12 mouse cellular contexts compared by ENCODE assay signal in the genomic region with DNA sequence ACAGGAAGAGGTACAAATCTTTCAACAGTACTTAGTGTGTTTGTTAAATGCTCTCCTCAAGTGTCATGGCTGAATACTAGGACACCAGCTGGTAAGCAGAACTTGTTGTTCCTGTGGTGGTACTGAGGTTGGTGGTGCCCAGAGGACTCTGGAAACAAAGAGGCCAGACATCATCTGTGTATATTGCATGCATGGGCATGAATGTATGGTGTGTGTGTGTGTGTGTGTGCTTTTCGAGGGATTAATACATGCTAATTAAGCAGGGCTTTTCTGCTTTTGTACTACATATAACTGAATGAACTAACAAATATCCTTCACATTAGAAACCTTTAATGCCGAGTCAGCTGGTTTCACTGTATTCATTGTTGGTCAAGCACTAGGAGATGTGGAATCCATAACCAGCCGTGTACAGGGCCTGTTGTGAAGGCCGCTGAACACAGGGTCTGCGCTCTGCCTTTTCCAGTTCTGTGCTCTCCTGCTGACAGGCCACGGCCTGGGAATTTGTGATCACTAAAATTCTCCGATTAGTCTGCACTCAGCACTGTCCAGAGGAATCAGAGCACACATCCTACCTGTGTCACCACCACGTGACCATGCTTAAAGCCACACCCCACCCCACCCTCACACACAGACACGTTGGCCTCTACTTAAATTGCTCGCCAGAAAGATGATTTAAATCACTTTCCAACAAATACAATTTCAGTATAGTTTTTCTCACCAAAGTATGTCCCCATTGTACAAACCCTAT.
DNase-seq lines count a peak whose midpoint lies in the region; ATAC-seq and TF ChIP-seq lines count a peak whose summit lies in the region.
"Had no signal": no experiment of that assay in that cellular context is flagged by ENCODE, and none has a peak within 500 bp of the region (broad histone marks: within the 10 kb centered on the region; RNA-seq: fewer than 3 reads in every experiment).

No protein-coding gene starts in this region.

- ATAC-seq in forebrain, embryonic 15.5 days (replicated peaks), result no peak; the same call in 1 of the 2 replicates
- no peak for ATAC-seq in kidney, embryonic 15.5 days (replicated peaks; ENCODE audit: low FRiP score)
- ATAC-seq in intestine, embryonic 16.5 days, result peak; percentile 67

- H3K27me3 ChIP-seq in forebrain, embryonic 10.5 days (ENCODE audit: poor library complexity, severe bottlenecking), result no peaks in the 10 kb centered on the region; the same call in 1 of the 2 replicates
- H3K27me3 ChIP-seq in forebrain, embryonic 15.5 days, result no peaks in the 10 kb centered on the region
- H3K27me3 ChIP-seq in kidney, embryonic 15.5 days, result no peaks in the 10 kb centered on the region
- H3K27me3 ChIP-seq in MEL (ENCODE audit: control insufficient read depth in 1 of 2, insufficient read depth in 2 of 2, low read length in 2 of 2), result no peaks in the 10 kb centered on the region
- H3K27me3 ChIP-seq in intestine, embryonic 16.5 days (replicated peaks; ENCODE audit: control insufficient read depth, insufficient read depth, low read length), result no peaks in the 10 kb centered on the region
- H3K27me3 ChIP-seq: limb, embryonic 15.5 days; megakaryocyte, embryonic 14.5 days had no signal

- no peak for TF ChIP-seq RAD21 in MEL (IDR thresholded peaks at IDR 0.05; ENCODE audit: low read depth, low read length)

- no peak for TF ChIP-seq POLR2A in MEL (IDR thresholded peaks at IDR 0.05; ENCODE audit: control insufficient read depth in 1 of 2, insufficient read depth in 1 of 2, low read depth in 1 of 2, low read length in 2 of 2, poor library complexity in 1 of 2)

- peak; percentile 32 for DNase-seq in forebrain, embryonic 10.5 days (ENCODE audit: extremely low spot score, low spot score)
- DNase-seq in kidney, postnatal 36 days, result no peak
- DNase-seq in MEL (ENCODE audit: low read depth, low spot score), result no peak
- no peak for DNase-seq in ovary, postnatal 10 days (ENCODE audit: low spot score)
- DNase-seq in kidney, postnatal 25 days, result no peak
- DNase-seq: layer of hippocampus, postnatal 36 days; thymus, adult 2 months had no signal

- H3K36me3 ChIP-seq in forebrain, embryonic 10.5 days (replicated peaks), result no peaks in the 10 kb centered on the region
- H3K36me3 ChIP-seq in forebrain, embryonic 15.5 days, result no peaks in the 10 kb centered on the region
- no peaks in the 10 kb centered on the region for H3K36me3 ChIP-seq in kidney, embryonic 15.5 days
- no peaks in the 10 kb centered on the region for H3K36me3 ChIP-seq in MEL (ENCODE audit: control insufficient read depth in 1 of 2, insufficient read depth in 2 of 2, low read length in 2 of 2)
- H3K36me3 ChIP-seq in intestine, embryonic 16.5 days (ENCODE audit: control insufficient read depth, insufficient read depth, low read length), result no peaks in the 10 kb centered on the region
- H3K36me3 ChIP-seq: limb, embryonic 15.5 days had no signal

- 41% methylated on average over 10 of the region's 10 CpGs for WGBS in forebrain, embryonic 10.5 days
- 25% methylated on average over 10 of the region's 10 CpGs for WGBS in forebrain, embryonic 15.5 days
- whole genome bisulfite sequencing in kidney, embryonic 15.5 days, result 77% methylated on average over 10 of the region's 10 CpGs
- 58% methylated on average over 10 of the region's 10 CpGs for WGBS in intestine, embryonic 16.5 days

- H3K9ac ChIP-seq in forebrain, embryonic 15.5 days (replicated peaks), result no peak overlapping the region
- no peak overlapping the region for H3K9ac ChIP-seq in kidney, embryonic 15.5 days
- no peak overlapping the region for H3K9ac ChIP-seq in MEL (ENCODE audit: control insufficient read depth, low read depth, low read length, poor library complexity, severe bottlenecking)
- no peak overlapping the region for H3K9ac ChIP-seq in intestine, embryonic 16.5 days (ENCODE audit: low read depth, low read length)
- H3K9ac ChIP-seq: limb, embryonic 15.5 days had no signal

- H3K4me2 ChIP-seq in forebrain, embryonic 15.5 days (replicated peaks), result no peak overlapping the region
- no peak overlapping the region for H3K4me2 ChIP-seq in kidney, embryonic 15.5 days
- no peak overlapping the region for H3K4me2 ChIP-seq in intestine, embryonic 16.5 days (ENCODE audit: low read depth, low read length)
- H3K4me2 ChIP-seq: limb, embryonic 15.5 days had no signal

- H3K4me1 ChIP-seq in forebrain, embryonic 10.5 days, result peaks cover 59% of the 10 kb centered on the region
- peaks cover 25% of the 10 kb centered on the region for H3K4me1 ChIP-seq in forebrain, embryonic 15.5 days
- H3K4me1 ChIP-seq in kidney, embryonic 15.5 days, result peaks cover 29% of the 10 kb centered on the region
- H3K4me1 ChIP-seq in MEL (ENCODE audit: control insufficient read depth in 1 of 2, insufficient read depth in 2 of 2, low read length in 2 of 2), result no peaks in the 10 kb centered on the region
- H3K4me1 ChIP-seq in intestine, embryonic 16.5 days (ENCODE audit: control insufficient read depth, insufficient read depth, low read length), result peaks cover 12% of the 10 kb centered on the region

- peak overlapping the region; percentile 63 for H3K27ac ChIP-seq in forebrain, embryonic 10.5 days
- H3K27ac ChIP-seq in forebrain, embryonic 15.5 days (replicated peaks), result no peak overlapping the region
- 0 out of 2 replicates have a peak overlapping the region, but pooled peaks have one; percentile 22 for H3K27ac ChIP-seq in kidney, embryonic 15.5 days
- no peak overlapping the region for H3K27ac ChIP-seq in MEL (ENCODE audit: control insufficient read depth, low read depth, low read length)
- H3K27ac ChIP-seq in intestine, embryonic 16.5 days (ENCODE audit: low read length), result no peak overlapping the region
- H3K27ac ChIP-seq: limb, embryonic 15.5 days had no signal

- no peaks in the 10 kb centered on the region for H3K79me2 ChIP-seq in MEL (ENCODE audit: control insufficient read depth, insufficient read depth, low read length, poor library complexity)

- H3K9me3 ChIP-seq in forebrain, embryonic 10.5 days, result no peaks in the 10 kb centered on the region
- H3K9me3 ChIP-seq in forebrain, embryonic 15.5 days, result no peaks in the 10 kb centered on the region
- H3K9me3 ChIP-seq in kidney, embryonic 15.5 days (replicated peaks), result no peaks in the 10 kb centered on the region
- H3K9me3 ChIP-seq in MEL (replicated peaks; ENCODE audit: insufficient read depth, low read length), result no peaks in the 10 kb centered on the region
- no peaks in the 10 kb centered on the region for H3K9me3 ChIP-seq in intestine, embryonic 16.5 days (ENCODE audit: control insufficient read depth, low read length)
- H3K9me3 ChIP-seq: limb, embryonic 15.5 days; megakaryocyte, embryonic 14.5 days had no signal

- no peak overlapping the region for H3K4me3 ChIP-seq in forebrain, embryonic 10.5 days
- H3K4me3 ChIP-seq in forebrain, embryonic 15.5 days, result no peak overlapping the region
- H3K4me3 ChIP-seq in kidney, embryonic 15.5 days (replicated peaks), result no peak overlapping the region
- no peak overlapping the region for H3K4me3 ChIP-seq in MEL (ENCODE audit: control insufficient read depth in 1 of 2, insufficient read depth in 1 of 2, low read depth in 2 of 2, low read length in 2 of 2)
- no peak overlapping the region for H3K4me3 ChIP-seq in intestine, embryonic 16.5 days (ENCODE audit: low read length)
- H3K4me3 ChIP-seq: limb, embryonic 15.5 days; megakaryocyte, embryonic 14.5 days had no signal

- TF ChIP-seq EP300 in MEL (IDR thresholded peaks at IDR 0.05; ENCODE audit: low read depth in 1 of 2, low read length in 2 of 2), result no peak

- no peak for TF ChIP-seq CTCF in MEL (IDR thresholded peaks at IDR 0.05 in 2 of 3, conservative IDR thresholded peaks at IDR 0.05 in 1 of 3; ENCODE audit: control insufficient read depth in 1 of 3, insufficient read depth in 1 of 3, low read depth in 2 of 3, low read length in 3 of 3, poor library complexity in 1 of 3, severe bottlenecking in 1 of 3)

TF ChIP-seq in MEL, 35 proteins besides CTCF, POLR2A, EP300 and RAD21:
- TF ChIP-seq NELFE (IDR thresholded peaks at IDR 0.05; ENCODE audit: low read depth, low read length), result no peak
- TF ChIP-seq HCFC1 (IDR thresholded peaks at IDR 0.05; ENCODE audit: low read depth, low read length), result no peak
- no peak for TF ChIP-seq SIN3A (IDR thresholded peaks at IDR 0.05; ENCODE audit: low read length)
- TF ChIP-seq MAZ (IDR thresholded peaks at IDR 0.05; ENCODE audit: low read depth, low read length), result no peak
- TF ChIP-seq MAX (IDR thresholded peaks at IDR 0.05; ENCODE audit: low read length), result no peak
- peak; percentile 75; the same call in 1 of the 2 replicates for TF ChIP-seq MAFK (IDR thresholded peaks at IDR 0.05; ENCODE audit: borderline replicate concordance, low read depth, low read length)
- no peak for TF ChIP-seq MYC (IDR thresholded peaks at IDR 0.05; ENCODE audit: low read depth, low read length)

Comparison
In these comparisons a context has a peak if more than half of its experiments do, and no peak if none do; other contexts are left out.
1. H3K27ac ChIP-seq: peak in forebrain, embryonic 10.5 days (single experiment) and kidney, embryonic 15.5 days (single experiment); none in forebrain, embryonic 15.5 days (single experiment), MEL (single experiment) and intestine, embryonic 16.5 days (single experiment).